Mouse (Mus musculus) adrenal gland, postnatal 10 days (tissue): ENCODE data around the gene Efcab9. TPM values are rescaled to one million over a fixed set of nuclear protein-coding genes. Genes with fewer than 3 reads are reported as not detected.

Experiments used
- DNase-seq: peaks from one replicate; pipeline ENCODE4 v3.0.0; 2021; ENCODE audit warnings: mixed read lengths
- total RNA-seq, 2 experiments: library from RNA; stranded (reverse); gene quantifications; 2 replicates each; pipeline ENCODE4 v1.2.3; 2021

The Efcab9 gene
- total RNA-seq, 2 experiments from 2014 or later = 0.93 to 1.2 TPM

- DNase-seq = no peak
These were observed 36.6 kb downstream of the Efcab9 start for GRCm38 (mm10) chr11:32495283-32495682.

DNA sequence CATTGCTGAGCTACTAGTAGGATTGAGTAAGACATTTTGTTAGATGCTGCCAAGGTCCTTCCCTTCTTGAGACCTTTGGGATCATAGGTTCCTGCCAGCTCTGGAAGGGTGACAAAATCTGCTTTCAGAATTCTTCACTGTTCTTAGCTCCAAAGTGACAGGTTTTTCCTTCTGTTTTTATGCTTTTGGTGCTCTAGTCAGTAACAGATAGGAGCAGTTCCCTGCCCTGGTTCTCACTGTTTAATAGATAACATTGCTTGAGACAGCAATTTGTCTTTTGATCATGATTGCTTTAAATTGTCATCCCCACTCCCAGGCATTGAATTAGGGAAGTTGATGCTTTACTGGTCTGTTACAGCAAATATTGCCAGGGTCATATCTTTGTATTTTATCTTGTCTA is 38.6 kb downstream of the Efcab9 start:
- peak; percentile 59 for DNase-seq

GRCm38 (mm10) chr11:32491079-32491478 is 40.8 kb downstream of the Efcab9 start:
- no peak for DNase-seq

GRCm38 (mm10) chr11:32488808-32489670 is 42.8 kb downstream of the Efcab9 start:
- no peak for DNase-seq

DNA sequence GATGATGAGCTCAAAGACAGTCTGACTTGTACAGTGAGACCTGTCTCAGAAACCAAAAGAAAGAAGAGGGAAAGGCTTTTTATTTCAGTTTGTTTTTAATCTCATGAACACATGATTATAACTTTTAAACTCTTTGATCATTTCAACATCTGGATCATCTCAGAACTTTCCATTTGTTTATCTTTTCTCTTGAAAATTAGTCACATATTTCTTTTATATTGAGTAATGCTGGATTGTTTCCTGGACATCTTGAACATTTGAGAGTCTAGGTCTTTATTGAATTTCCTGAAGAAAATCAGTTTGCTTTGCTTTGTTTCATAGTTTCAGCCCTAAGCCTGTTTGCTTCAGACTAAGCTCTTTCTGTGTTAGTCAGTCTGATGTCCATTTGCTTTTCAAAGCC is 43.5 kb downstream of the Efcab9 start:
- DNase-seq = no peak

GRCm38 (mm10) chr11:32487501-32487900 is 44.4 kb downstream of the Efcab9 start:
- no peak for DNase-seq

GRCm38 (mm10) chr11:32486621-32487020 is 45.3 kb downstream of the Efcab9 start:
- DNase-seq = no peak

DNA sequence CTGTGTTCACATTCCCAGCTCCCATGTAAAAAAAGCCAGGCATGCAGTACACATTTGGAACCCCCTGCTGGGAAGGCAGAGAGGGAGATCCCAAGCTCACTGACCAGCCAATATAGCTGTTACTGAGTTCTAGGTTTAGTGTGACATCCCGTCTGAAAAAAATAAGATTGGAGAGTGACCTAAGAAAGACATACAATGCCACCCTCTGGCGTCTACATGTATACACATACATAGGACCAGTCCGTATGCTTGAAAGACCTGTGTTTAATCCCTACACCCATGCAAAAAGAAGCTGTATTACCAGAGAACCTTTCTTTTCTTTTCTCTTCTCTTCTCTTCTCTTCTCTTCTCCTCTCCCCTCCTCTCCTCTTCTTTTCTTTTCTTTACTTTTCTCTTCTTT is 46.6 kb downstream of the Efcab9 start:
- no peak for DNase-seq

GRCm38 (mm10) chr11:32481525-32481924 is 50.4 kb downstream of the Efcab9 start:
- no peak for DNase-seq

DNA sequence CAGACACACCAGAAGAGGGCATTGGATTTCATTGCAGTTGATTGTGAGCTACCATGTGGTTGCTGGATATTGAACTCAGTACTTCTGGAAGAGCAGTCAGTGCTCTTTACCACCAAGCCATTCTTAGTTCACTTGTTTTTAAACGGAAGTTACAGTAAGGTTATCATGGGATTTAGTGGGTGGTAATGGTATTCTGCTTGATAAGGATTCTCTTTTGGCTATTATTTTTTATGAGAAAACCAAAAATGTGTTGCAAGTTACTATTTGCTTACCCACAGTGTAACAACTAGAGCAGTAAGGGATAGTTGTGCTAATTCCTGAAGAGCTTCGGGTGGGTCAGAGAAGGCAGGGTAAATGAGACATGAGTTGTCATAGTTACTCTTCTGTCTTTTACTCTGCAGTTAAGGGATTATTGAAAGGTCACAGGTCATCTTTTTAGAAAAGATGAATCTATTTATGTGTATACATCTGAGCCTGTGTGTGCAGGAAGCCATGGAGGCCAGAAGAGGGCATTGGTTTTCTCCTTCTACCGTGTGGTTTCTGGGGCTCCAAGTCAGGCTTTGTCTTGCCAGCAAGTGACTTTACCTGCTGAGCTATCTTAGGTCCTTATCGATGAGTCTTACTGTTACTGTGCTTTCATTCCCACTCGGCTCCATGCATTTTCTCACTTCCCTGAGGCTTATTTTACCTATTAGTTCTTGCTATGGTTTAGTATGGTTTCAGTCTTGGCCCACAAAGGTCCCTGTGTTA is 56.2 kb downstream of the Efcab9 start:
- no peak for DNase-seq

DNA sequence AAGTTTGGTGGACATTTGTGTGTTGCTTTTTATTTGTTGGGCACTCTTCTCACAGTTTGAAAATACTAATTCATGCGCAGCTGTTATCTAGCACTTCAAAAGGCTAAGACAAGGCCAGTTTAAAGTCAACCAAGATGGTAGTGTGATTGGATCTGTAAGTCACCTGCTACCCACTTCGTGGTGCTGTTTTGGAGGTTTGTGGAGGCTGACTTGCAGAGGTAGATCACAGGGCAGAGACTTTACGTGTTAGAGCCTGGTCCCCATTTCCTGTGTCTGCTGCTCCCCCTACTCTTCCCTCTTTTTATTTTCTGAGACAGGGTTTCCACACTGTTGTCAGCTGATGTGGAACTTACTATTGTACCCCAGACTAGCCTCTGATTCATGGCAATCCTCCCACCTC is 57.2 kb downstream of the Efcab9 start:
- DNase-seq = no peak

Other genes with a start within 250 kb of the Efcab9 start
- 1,000 to 10,000 TPM; 3,856 to 4,787 TPM for gene Hba-a1, start 248.6 kb downstream of the Efcab9 start, total RNA-seq
- 1 to 10 TPM in 1 of 2 experiments, under 1 TPM in 1; 0.87 to 2.2 TPM for gene Hbq1b, start 245.1 kb downstream of the Efcab9 start, total RNA-seq
- gene Hba-a2, start 235.6 kb downstream of the Efcab9 start, total RNA-seq = 1,000 to 10,000 TPM; 3,094 to 3,969 TPM
- gene Hbq1a, start 232.0 kb downstream of the Efcab9 start, total RNA-seq = not detected
- gene Sh3pxd2b, start 184.3 kb downstream of the Efcab9 start, total RNA-seq = 10 to 100 TPM; 14.9 to 17.2 TPM
- gene Ubtd2, start 76.7 kb downstream of the Efcab9 start, total RNA-seq = 10 to 100 TPM; 19.0 to 21.0 TPM
- 10 to 100 TPM; 11.9 to 15.1 TPM for gene Stk10, start 1.2 kb upstream of the Efcab9 start, total RNA-seq
- gene Fbxw11, start 110.6 kb upstream of the Efcab9 start, total RNA-seq = 10 to 100 TPM; 68.0 to 72.9 TPM